Mouse (Mus musculus): ENCODE results near the gene Usp7.
A peak's percentile ranks its signal among the peaks of the same experiment; 100 is the strongest.
"Not testable (repeated sequence)": the region's sequence is repeated elsewhere in the genome, so short reads cannot be mapped to it uniquely, and the experiment has no call there.

Gene Usp7

DNA sequence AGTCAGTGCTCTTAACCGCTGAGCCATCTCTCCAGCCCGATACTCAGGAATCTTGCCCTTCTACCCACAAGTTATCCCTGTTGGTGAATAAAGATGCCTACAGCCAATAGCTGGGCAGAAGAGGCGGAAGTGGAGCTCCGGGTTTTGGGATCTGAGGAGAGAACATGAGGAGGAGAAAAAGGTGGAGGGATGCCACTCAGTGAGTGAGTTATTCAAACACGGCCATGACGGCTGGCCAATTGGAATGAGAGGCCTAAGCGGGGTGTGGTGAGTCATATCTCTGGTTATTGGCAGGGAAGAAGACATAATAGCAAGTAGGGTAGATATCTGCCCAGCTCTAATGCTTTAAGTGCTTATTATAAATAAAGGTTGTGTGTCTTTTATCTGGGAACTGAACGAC is 43.2 kb downstream of the Usp7 start:
- no peak for DNase-seq

DNA sequence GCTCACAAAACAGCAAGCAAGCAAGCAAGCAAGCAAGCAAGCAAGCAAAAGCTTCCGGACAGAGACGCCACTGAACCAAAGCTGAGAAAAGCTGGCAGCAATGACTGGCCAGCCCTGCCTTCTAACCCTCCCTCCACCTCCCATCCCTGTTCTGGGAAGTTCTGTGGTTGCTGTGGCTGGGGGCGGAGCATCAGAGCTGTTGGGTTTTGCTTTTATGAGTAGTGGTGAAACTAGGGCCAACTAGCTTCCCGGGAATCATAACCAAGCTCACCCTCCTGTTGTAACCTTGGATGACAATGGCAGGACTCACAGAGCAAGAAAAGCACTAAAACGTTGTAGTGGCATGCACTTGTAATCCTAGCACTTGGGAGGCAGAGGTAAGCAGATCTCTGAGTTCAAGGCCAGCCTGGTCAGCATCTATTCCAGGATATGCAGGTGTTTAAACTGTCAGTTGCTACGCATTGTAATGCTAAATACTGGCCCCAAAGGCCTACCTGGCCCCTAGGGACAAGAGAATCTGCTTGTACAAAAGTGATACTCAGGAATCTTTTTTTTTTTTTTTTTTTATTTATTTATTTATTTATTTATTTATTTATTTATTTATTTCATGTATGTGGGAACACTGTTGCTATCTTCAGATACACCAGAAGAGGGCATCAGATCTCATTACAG is 43.8 kb downstream of the Usp7 start:
- DNase-seq = no peak

DNA sequence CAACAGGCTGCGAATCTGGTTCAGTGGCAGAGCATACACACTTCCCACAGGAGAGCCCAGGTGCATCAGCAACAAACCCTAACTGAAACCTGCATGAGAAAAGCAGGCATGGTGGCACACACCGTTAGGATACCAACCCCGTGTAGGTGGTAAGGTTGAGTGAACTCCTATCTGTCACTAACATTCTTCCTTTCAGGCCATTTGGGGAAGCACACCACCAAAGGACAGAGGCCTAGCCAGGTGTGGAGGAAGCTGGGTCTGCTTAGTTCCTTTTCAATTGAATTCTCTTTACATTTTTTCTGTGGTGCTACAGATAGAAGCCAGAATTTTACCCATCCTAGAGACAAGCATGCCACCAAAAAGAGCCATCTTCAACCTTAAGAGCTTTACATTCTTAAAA is 44.3 kb downstream of the Usp7 start:
- no peak for DNase-seq

DNA sequence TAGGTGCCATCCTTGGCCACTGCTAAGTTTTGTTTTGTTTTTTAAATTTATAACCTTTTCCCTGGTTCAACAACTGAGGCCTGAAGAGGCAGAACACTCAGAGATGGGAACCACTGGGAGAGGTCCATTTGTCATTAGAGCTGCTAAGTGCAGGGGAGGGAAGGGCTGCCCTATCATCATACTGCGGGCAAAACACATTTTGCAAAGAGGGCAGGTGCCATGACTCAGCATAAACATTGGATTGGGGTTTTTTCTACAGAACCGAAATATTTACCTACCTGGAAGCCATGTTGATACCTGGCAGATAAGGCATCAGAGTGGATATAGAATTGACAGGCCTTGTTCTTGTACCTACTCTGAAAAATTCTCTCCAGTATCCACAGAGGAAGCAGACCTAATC is 45.6 kb downstream of the Usp7 start:
- no peak for DNase-seq

DNA sequence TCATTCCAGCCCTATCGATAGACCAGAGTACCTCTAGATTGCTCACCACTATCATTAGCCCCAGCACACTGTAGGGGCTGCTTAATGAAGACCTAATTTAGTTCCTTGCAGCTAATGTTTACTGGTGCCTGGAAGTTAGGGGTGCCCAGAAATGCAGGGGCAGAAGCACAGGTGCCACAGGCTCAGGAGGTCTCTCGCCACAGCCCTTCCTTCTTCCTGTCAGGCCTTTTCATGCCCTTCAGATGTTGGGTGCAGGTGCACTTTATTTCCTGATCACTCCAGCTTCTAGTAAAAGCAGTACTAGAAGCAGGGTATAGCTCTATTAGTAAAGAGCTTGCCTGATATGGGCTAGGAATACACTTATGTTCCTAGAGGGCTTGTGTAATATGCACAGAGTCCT is 46.4 kb downstream of the Usp7 start:
- no peak for DNase-seq

DNA sequence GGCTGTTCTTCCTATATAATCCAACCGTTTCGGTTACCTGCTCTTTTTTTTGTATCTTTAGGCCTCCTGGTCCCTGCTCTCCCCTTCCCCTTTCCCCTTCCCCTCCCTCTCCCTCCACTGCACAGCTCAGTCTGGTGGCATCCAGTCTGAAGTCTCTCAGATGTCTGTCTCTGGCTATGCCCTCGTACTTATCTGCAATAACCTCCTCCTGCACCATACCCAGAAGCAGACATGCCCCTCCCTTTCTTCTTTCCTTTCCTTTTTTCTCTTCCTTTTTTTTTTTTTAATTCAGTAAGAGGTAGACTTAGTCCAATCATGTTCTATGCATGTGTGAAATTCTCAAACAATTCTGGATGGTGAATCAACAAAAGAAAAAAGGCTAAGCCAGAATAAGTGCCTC is 48.1 kb downstream of the Usp7 start:
- no peak for DNase-seq

DNA sequence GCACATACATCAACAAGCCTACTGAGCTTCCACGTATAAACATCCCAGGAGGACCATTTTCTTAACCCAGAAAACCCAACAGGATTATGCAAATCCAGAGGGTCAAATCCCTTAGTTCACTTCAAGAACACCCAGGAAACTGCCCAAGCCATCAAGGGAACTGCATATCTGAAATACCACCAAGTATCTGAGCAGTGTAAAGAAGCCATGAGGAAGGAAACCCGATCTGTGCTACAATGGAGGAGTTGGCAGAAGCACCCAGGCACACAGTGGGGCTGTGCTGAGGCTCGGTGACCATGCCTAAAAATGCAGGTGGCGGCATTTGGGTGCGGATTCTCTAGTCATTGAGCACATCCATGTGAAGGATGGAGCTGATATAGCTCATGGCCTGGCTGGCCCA is 50.4 kb downstream of the Usp7 start:
- no peak for DNase-seq

DNA sequence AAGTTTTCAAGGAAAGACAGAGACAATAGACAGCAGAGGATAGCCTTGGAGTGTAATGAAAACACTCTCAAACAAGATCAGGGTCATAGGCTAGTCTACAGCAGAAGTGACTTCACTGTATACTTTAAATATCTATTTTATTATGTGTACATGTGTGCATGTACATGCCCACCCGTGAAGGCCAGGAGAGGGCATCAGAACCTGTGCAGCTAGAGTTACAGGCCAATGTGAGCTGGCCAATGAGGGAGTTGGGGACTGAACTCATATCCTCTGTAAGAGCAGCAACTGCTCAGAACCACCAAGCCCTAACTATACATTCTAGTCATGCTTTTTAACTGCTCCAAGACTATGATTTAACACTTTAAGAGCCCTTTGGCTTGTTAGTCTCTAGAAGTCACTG is 51.0 kb downstream of the Usp7 start:
- DNase-seq = no peak

DNA sequence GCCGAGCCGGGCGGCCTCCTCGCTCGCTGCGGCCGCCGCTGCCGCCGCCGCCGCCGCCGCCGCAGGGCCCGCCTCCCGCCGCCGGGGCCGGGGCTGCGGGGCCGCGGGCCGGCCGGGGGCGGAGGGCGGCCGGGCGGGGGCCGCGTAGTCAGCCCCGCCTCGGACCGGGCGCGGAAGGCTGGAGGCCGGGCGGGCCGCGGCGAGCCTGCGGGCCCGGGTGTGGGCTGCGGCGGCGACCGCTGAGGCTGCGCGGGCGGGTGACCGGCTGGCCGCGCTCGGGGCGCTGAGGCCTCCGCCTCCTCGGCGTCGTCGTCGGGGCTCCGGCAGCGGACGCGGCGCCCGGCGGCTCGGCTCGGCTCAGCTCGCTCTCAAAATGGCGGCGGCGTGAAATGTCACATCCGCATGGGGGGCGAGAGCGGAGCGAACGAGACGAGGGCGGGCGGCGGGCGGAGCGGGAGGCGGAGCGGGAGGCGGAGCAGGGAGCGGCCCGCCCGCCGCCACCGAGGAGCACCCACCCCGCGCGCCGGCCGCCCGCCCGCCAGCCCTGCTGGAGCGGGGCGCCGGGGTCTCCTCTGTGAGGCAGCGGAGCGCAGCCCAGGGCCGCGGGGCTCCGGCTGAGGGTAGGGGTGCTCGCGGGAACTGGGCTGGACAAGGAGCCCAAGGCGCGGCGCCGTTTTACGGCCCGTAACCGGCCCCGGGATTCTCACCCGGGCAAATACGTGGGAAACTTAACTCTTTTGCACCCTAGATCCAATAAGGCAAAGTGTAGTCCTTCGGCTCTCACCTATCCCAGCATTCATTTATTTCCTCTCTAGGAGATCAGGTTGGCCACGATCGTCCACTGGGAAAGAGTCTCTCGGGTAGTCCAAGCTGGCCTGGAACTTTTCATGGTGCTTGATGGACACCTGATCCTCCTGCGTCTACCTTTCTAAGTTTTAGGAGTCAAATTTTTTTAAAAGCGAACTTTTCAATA is 53.3 kb downstream of the Usp7 start:
- DNase-seq = peak; percentile 85

DNA sequence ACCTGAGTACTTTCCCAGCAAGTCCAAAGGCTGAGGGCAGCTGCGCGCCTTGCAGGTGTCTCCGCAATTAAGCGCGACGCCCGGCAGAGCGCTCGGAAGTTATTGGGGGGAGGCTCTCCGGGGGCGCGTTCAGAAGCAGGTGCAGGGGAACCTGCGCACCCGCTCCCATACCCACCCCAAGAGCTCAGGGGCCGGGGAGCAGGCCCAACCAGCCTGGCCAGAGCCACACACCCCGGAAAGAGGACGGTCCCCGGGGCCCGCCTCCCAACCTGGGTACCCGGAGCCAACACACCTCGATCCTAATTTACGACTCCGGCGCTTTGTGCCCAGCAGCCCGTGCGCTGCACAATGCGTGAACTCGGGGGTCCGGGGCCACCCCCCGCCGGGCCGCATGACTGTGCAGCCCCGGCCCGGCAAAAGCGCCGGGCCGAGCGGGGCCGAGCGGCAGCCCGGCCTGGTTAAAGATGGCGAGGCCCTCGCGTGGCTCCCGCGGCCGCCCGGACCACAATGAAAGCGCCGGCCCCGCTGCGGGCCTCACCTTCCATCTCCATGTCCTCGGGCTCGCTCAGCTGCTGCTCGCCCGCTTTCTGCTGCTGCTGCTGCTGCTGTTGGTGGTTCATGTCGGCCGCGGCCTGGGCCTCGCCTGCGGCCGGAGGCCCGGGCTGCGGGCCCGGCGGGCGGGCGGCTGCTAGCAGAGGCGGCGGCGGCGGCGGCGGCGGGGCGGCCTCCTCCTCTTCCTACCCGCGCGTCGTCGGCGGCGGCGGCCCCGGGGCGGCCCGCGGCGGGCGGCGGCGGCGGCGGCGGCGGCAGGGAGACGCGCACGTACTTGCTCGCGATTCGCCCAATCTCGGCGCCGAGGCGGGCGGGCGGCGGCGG is 54.2 kb downstream of the Usp7 start:
- DNase-seq = no peak

DNA sequence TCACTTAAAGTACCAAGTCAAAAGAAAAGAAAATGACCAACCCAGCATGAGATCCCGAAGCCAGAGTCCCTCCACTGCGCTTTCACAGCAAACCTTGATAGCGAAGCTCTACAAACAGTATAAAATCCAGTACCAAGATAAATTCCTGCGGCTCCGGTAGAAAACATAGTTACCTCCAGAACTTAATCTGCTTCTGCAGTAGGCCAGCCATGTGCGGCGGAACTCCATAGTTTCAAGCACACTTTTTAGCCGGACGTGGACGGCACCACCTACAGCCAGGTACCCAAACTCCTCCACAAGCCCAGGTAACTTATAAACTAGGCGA is 54.8 kb downstream of the Usp7 start:
- no peak for DNase-seq

DNA sequence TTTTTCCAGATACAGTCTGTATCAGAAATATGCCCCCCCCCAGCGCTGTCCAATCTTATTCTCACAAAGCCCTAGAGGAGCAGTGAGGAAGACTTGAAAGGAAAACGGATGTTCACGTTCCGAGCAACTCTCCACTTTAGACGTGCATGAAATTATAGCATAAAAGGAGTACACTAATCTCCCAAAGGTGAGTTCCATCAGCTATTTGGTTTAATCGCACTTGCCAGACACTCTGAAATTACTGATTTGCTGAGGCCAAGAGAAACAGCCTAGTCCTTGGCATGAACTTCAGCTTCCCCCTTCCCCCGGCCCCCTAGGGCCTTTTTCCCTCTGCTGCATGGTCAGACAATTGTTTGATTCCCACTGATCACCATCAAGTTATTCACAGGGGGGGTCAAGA is 55.4 kb downstream of the Usp7 start:
- no peak for DNase-seq

DNA sequence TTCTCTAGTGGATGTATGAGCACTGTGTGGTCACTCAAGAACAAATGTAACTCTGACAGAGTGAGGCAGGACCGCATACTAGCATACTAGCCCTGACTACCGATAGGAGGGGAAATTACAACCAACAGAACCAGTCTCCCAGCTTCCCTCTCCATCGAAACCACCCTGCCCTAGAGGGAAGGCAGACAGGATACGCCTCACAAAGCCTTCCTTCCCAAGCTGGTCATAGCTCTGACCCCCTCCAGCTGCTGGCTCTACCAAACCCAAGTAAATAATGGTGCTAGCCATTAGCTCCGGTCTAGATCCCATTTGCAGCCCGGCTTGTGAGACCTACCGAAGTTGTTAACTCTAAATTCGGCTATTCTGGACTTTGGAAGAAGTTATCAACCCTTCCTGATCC is 56.1 kb downstream of the Usp7 start:
- no peak for DNase-seq

DNA sequence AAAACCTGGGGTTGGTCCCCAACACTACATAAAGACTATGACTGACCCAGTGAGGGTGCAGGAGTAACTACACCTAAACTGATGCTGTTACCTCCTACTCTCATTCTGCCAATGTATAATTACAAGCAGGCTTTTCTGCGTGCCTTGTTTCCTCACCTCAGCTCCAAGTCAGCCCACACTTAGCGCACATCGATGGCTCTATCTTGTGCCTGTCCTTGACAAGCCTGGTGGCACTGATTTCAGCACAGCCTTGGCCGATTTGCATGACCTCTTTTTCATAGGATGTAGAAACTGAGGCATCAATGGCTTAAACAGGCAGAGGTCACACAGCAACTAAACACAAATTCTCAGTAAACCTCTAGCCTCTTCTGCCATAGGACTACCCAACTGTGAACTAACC is 57.4 kb downstream of the Usp7 start:
- no peak for DNase-seq

DNA sequence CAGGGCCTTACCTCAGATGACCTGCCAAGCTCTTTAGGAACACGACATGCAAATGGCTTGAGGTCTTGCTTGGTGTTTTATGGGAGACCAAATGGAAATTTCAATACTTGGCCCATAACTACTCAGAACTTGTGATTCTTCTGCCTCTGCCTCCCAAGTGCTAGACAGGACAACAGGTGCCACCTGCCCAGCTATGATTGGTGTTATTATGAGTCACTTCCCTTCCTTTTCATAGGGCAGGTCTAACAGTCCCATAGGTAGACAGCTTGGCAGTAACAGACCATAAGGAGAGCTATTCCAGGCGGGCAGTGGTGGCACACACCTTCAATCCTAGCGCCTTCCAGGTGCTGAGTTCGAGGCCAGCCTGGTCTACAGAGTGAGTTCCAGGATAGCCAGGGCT is 58.5 kb downstream of the Usp7 start:
- DNase-seq = no peak

DNA sequence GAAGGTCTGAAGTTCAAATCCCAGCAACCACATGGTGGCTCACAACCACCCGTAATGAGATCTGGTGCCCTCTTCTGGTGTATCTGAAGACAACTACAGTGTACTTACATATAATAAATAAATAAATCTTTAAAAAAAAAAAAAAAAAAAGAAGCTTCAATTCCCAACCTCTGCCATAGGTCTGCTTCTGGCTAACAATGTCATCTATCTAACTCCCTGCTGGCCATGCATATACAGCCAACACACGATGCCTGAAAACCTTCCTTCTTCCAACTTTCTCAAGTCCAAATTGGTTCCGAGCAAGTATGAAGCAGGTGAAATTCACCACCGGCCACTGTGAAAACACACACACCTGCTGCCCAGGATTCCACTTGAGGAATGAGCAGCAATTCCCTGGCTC is 59.7 kb downstream of the Usp7 start:
- not testable (repeated sequence) for DNase-seq

DNA sequence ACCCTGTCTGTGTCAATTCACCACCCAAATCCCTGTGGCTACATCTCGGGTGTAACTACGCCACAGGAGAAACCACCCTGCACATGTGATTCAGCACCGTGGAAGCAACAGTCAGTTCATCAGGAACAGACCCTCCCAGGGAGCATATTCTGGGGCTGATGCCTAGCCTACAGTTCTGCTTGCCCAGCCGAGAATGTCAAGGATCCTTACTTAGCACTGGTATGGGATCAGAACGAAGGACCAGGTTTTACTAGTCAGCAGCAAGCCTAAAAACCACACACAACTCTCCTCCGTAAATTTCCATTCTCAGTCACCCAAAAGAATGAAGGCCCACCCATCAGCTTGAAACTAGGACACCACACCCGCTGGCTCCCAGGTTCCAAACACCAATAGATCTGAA is 60.5 kb downstream of the Usp7 start:
- DNase-seq = no peak

DNA sequence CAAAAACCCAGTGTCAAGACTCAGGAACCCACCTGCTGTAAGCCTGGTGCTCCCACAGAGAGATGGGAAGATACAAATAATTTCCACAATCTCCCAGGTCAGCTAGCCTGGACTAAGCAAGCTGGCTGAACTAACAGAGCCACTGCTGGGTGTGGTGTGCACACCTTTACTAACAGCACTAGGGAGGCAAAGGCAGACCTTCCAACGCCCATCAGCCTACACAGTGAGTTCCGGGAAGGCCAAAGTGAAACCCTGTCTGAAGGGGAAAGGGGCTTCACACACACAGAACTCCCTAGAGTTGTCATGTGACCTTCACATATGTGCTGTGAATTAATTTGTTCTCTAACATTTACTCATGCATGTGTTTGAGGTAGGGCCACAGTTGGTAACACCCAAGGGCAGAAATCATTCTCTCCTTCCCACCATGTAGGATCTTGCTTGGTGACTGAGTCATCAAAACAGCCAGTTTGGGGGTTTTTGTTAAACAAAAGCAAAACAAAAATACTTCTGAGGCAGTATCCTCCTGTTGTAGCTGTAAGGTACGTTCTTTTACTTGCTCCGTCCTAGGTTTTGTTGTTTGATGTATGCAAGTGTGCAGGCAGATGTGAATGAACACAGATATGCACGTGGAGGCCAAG is 63.9 kb downstream of the Usp7 start:
- DNase-seq = no peak

DNA sequence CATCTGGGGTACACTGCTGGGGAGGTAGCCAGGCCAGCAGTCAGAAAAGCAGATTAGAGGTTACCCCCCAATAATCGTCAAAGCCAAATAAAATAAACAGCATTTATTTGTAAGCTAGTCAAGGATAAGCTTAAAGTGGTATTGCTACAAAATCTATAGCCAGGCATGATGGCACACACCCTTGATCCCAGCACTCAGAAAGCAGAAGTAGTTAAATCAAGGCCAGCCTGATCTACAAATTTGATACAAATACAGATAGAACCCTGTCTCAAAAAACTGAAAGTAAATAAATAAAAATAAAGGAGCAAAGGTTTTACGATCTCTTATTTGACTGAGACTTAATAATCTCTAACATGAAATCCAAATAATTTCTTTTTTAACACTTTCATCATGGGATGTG is 66.3 kb downstream of the Usp7 start:
- DNase-seq = no peak

DNA sequence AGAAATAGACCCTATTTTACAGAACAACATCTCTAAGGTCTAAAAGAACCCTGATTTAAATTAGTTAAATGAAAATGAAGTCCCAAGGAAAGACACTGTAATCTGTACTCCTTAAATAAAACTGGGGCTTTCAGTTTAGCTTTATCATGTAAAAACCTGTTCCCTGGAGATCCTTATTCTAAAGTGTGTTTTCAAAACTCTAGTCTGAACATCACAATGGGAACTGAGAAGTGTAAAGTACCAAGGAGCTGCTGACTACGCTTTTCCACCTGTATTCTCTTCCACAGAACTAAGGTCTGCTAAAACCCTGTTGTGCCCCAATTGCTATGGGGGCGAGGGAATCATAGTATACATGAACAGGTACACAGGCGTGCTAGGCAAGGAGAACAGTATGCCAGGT is 68.1 kb downstream of the Usp7 start:
- DNase-seq = no peak

DNA sequence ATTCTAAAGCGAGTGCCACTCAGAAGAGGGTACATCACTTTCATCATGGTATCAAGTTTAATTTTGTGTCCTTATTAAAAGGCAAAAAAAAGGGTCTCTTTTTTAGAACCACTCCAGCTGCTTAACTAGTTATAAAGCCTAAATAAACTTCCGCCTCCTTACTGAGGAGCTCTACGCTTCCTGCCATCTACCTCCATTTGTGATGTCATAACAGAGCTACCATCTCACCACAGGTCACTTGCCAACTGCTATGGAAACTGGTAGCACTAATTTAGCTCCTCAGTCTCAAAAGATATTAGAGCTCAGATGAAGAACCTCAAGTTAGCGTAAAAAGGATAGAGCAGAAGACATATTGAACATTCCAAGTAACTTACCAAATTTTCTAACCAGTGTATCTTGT is 71.7 kb downstream of the Usp7 start:
- no peak for DNase-seq

DNA sequence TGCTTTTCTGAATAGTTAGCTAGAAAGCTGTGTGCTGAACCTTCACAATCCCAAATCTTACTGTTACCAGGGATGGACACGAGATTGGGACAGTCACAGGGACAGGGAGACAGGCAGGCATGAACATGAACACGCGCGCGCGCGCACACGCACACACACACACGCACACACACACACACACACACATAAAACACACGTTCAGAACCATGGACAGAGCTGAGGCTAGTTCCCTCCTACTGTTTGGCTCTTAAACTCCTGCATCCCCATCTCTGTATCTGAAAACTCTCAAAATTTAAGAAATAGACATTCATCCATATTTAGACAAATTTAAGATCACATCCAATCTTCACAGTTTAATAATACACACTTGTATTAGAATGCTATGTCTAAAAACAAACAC is 74.4 kb downstream of the Usp7 start:
- DNase-seq = no peak

DNA sequence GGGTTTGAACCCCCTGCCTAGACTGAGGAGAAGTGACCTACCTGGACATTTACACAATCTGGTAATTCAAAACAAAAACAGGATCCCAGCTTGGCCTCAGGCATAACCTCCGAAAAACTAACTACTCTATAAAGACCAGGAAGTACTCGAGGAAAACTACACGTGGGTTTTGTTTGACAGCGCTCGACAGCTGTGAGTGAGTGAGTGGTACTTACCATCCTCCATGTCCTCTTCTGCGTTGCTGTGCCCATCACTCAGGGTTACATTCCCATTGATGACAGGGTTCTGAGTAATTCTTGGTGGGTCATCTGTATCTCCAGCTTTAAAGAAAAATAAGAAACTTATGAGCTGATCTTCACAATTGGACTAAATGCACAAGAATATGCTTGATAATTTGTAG is 75.8 kb downstream of the Usp7 start:
- no peak for DNase-seq
